8 mouse cellular contexts compared by ENCODE assay signal in the genomic region with DNA sequence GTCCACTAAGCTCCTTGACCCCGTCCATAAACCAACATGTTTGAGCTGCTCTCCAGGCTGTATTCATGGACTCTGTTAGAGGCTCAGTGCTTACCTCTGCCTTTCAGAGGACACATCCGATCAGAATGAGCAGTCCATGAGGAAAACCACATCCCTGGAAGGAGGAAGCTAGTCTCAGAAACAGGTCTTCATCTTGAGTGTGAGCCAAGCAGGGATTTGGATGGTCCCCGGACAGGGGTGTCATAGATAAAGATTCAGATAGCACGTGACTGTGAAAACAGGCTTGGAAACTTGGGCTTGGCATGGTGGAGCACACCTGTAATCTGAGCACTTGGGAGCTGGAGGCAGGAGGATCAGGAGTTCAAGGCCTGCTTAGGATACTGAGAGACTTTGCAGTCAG. TPM values are rescaled to one million over a fixed set of nuclear protein-coding genes. Genes with fewer than 3 reads are reported as not detected.
DNase-seq lines count a peak whose midpoint lies in the region; ATAC-seq and TF ChIP-seq lines count a peak whose summit lies in the region.
"Had no signal": no experiment of that assay in that cellular context is flagged by ENCODE, and none has a peak within 500 bp of the region (broad histone marks: within the 10 kb centered on the region; RNA-seq: fewer than 3 reads in every experiment).

No protein-coding gene starts in this region.

- no peak for DNase-seq in thymus, adult 2 months
- no peak for DNase-seq in thymus, postnatal 10 days (ENCODE audit: low spot score in 2 of 2)
- no peak for DNase-seq in retina, postnatal 1 day
- no peak for DNase-seq in layer of hippocampus, postnatal 14 days (ENCODE audit: low spot score in 2 of 2)
- no peak for DNase-seq in right cerebral cortex, postnatal 36 days (ENCODE audit: low spot score in 2 of 2)
- DNase-seq: cerebellum, adult 2 months had no signal

- H3K27ac ChIP-seq in thymus, adult 2 months (ENCODE audit: control insufficient read depth, insufficient read depth, low read length) = peak overlapping the region; percentile 27
- H3K27ac ChIP-seq in forebrain, embryonic 13.5 days = peak overlapping the region; percentile 25
- H3K27ac ChIP-seq in liver, embryonic 12.5 days = peak overlapping the region; percentile 100

- no peak for TF ChIP-seq CTCF in thymus, adult 2 months (IDR thresholded peaks at IDR 0.05; ENCODE audit: borderline replicate concordance, control insufficient read depth, extremely low read depth, insufficient read depth, low read length, poor library complexity)

- peaks cover 21% of the 10 kb centered on the region for H3K4me1 ChIP-seq in thymus, adult 2 months (replicated peaks; ENCODE audit: control insufficient read depth, insufficient read depth, low read length)
- peaks cover 60% of the 10 kb centered on the region for H3K4me1 ChIP-seq in forebrain, embryonic 13.5 days
- peaks cover 56% of the 10 kb centered on the region for H3K4me1 ChIP-seq in liver, embryonic 12.5 days

- H3K4me2 ChIP-seq in forebrain, embryonic 13.5 days = peak overlapping the region; percentile 95
- peak overlapping the region; percentile 96 for H3K4me2 ChIP-seq in liver, embryonic 12.5 days

- 28% methylated on average over 4 of the region's 4 CpGs for WGBS in thymus, adult 2 months
- 42% methylated on average over 4 of the region's 4 CpGs for whole genome bisulfite sequencing in forebrain, embryonic 13.5 days
- 38% methylated on average over 4 of the region's 4 CpGs for WGBS in liver, embryonic 12.5 days (ENCODE audit: insufficient replicate concordance)

- H3K4me3 ChIP-seq in thymus, adult 2 months (ENCODE audit: control insufficient read depth, insufficient read depth, low read length) = peak overlapping the region; percentile 34
- H3K4me3 ChIP-seq in forebrain, embryonic 13.5 days = peak overlapping the region; percentile 53
- H3K4me3 ChIP-seq in liver, embryonic 12.5 days = peak overlapping the region; percentile 82

- no peaks in the 10 kb centered on the region for H3K9me3 ChIP-seq in forebrain, embryonic 13.5 days (replicated peaks)
- H3K9me3 ChIP-seq in liver, embryonic 12.5 days (replicated peaks) = no peaks in the 10 kb centered on the region

- no peak for TF ChIP-seq POLR2A in thymus, adult 2 months (IDR thresholded peaks at IDR 0.05; ENCODE audit: control insufficient read depth, extremely low read depth, insufficient read depth, low read length, poor library complexity)

- H3K9ac ChIP-seq in forebrain, embryonic 13.5 days = peak overlapping the region; percentile 92
- H3K9ac ChIP-seq in liver, embryonic 12.5 days = peak overlapping the region; percentile 95

- no peaks in the 10 kb centered on the region for H3K27me3 ChIP-seq in thymus, adult 2 months (ENCODE audit: control insufficient read depth, insufficient read depth, low read length)
- H3K27me3 ChIP-seq in forebrain, embryonic 13.5 days = no peaks in the 10 kb centered on the region
- no peaks in the 10 kb centered on the region for H3K27me3 ChIP-seq in liver, embryonic 12.5 days (replicated peaks)

- no peaks in the 10 kb centered on the region for H3K36me3 ChIP-seq in thymus, adult 2 months (ENCODE audit: control insufficient read depth, insufficient read depth, low read length)
- H3K36me3 ChIP-seq in forebrain, embryonic 13.5 days (ENCODE audit: poor library complexity, severe bottlenecking) = no peaks in the 10 kb centered on the region; the same call in 1 of the 2 replicates
- peaks cover 32% of the 10 kb centered on the region for H3K36me3 ChIP-seq in liver, embryonic 12.5 days

- no peak for ATAC-seq in forebrain, embryonic 13.5 days
- no peak for ATAC-seq in liver, embryonic 12.5 days

RNA-seq across cellular contexts. Expression of gene Cdkn1b, which starts 9.7 kb away (rescaled TPM):
- polyA plus RNA-seq in thymus, adult 2 months (2012; rRNA removed) = 65.2 and 82.5 TPM in 2 replicates
- 48.8 and 58.5 TPM in 2 replicates for polyA plus RNA-seq in forebrain, embryonic 13.5 days (2015; fragmentation: Nextera tagmentation; extraction: Ambion mirVana)
- polyA plus RNA-seq in liver, embryonic 12.5 days (2016; fragmentation: Nextera tagmentation; extraction: Ambion mirVana) = 9.5 and 9.9 TPM in 2 replicates
- total RNA-seq in layer of hippocampus, postnatal 14 days (2021) = 10 to 100 TPM; 55.5 to 57.1 TPM

RNA-seq across cellular contexts. Expression of gene Gpr19, which starts 31.5 kb away (rescaled TPM):
- polyA plus RNA-seq in thymus, adult 2 months (2012; rRNA removed) = 14.7 and 15.6 TPM in 2 replicates
- 45.5 and 46.4 TPM in 2 replicates for polyA plus RNA-seq in forebrain, embryonic 13.5 days (2015; fragmentation: Nextera tagmentation; extraction: Ambion mirVana)
- 7.1 and 8.4 TPM in 2 replicates for polyA plus RNA-seq in liver, embryonic 12.5 days (2016; fragmentation: Nextera tagmentation; extraction: Ambion mirVana)
- 10 to 100 TPM; 24.1 to 24.7 TPM for total RNA-seq in layer of hippocampus, postnatal 14 days (2021)

RNA-seq across cellular contexts. Expression of gene Apold1, which starts 51.6 kb away (rescaled TPM):
- polyA plus RNA-seq in thymus, adult 2 months (2012; rRNA removed) = 1.1 and 1.6 TPM in 2 replicates
- 3.5 and 3.6 TPM in 2 replicates for polyA plus RNA-seq in forebrain, embryonic 13.5 days (2015; fragmentation: Nextera tagmentation; extraction: Ambion mirVana)
- polyA plus RNA-seq in liver, embryonic 12.5 days (2016; fragmentation: Nextera tagmentation; extraction: Ambion mirVana) = 2.2 and 2.3 TPM in 2 replicates
- 1 to 10 TPM; 3.5 to 4.4 TPM for total RNA-seq in layer of hippocampus, postnatal 14 days (2021)

Comparison
In these comparisons a context has a peak if more than half of its experiments do, and no peak if none do; other contexts are left out.
1. H3K27ac ChIP-seq: peak in every context shown above with its lines; median percentile 100 in liver, embryonic 12.5 days; 27 in thymus, adult 2 months; 25 in forebrain, embryonic 13.5 days.